Mouse (Mus musculus) skeletal muscle tissue, postnatal 0 days (tissue): ENCODE results near the gene Ece1. TPM values are rescaled to one million over a fixed set of nuclear protein-coding genes. Genes with fewer than 3 reads are reported as not detected.

ENCODE experiments used
- polyA plus RNA-seq: library from polyadenylated mRNA; unstranded; fragments of >200 nt; fragmentation: Nextera tagmentation; extraction: Ambion mirVana; gene quantifications from 2 replicates; pipeline ENCODE4 v1.2.1, GENCODE M21; 2015

The Ece1 gene
- 17.8 and 24.6 TPM in 2 replicates for polyA plus RNA-seq

GRCm38 (mm10) chr4:137862019-137862418 lies at the start of gene Ece1:
Gene Ece1 (plus strand): TSS chr4:137862237.

GRCm38 (mm10) chr4:137992890-137993289 lies 130.9 kb downstream of the Ece1 start, which contains the start of gene Eif4g3:
Gene Eif4g3 (plus strand): TSS chr4:137993022.

Other genes starting within 250 kb of the Ece1 start
- gene Rap1gap, start 197.5 kb upstream of the Ece1 start, polyA plus RNA-seq = 0.97 and 1.9 TPM in 2 replicates
- 1.7 and 2.8 TPM in 2 replicates for gene Alpl, start 65.9 kb upstream of the Ece1 start, polyA plus RNA-seq
- 18.8 and 19.4 TPM in 2 replicates for gene Eif4g3, start 130.8 kb downstream of the Ece1 start, polyA plus RNA-seq